Mouse (Mus musculus) thymus, adult 2 months (tissue): Measurements from ENCODE around the gene Olfm4. TPM values are rescaled to one million over a fixed set of nuclear protein-coding genes. Genes with fewer than 3 reads are reported as not detected.

Experiments
- DNase-seq: peaks from one replicate; pipeline ENCODE4 v3.0.0; 2021
- H3K27ac ChIP-seq: fragments of 200-500 bp; 2 replicates; pipeline ENCODE4 v1.5.1; 2012; ENCODE audit warnings: low read length, control low read depth; ENCODE audit not compliant: control insufficient read depth, insufficient read depth
- H3K27me3 ChIP-seq: fragments of 200-500 bp; 2 replicates; pipeline ENCODE4 v1.6.1; 2012; ENCODE audit warnings: mild to moderate bottlenecking, low read length, moderate library complexity, mixed read lengths; ENCODE audit not compliant: control insufficient read depth, insufficient read depth
- H3K36me3 ChIP-seq: fragments of 200-500 bp; 2 replicates; pipeline ENCODE4 v1.6.1; 2012; ENCODE audit warnings: mild to moderate bottlenecking, low read length, moderate library complexity; ENCODE audit not compliant: control insufficient read depth, insufficient read depth
- H3K4me1 ChIP-seq: fragments of 200-500 bp; replicated peaks from 2 replicates; pipeline ENCODE4 v1.6.1; 2012; ENCODE audit warnings: low read length; ENCODE audit not compliant: control insufficient read depth, insufficient read depth
- H3K4me3 ChIP-seq: fragments of 200-500 bp; 2 replicates; pipeline ENCODE4 v1.5.1; 2012; ENCODE audit warnings: mild to moderate bottlenecking, low read length, control low read depth, moderate library complexity; ENCODE audit not compliant: control insufficient read depth, insufficient read depth
- CTCF ChIP-seq: fragments of 200-500 bp; IDR thresholded peaks from 2 replicates; pipeline ENCODE4 v1.5.1; 2012; ENCODE audit warnings: mild to moderate bottlenecking, control low read depth, low read length, moderate library complexity, borderline replicate concordance; ENCODE audit not compliant: control insufficient read depth, poor library complexity, insufficient read depth; ENCODE audit errors: extremely low read depth
- POLR2A ChIP-seq: fragments of 200-500 bp; IDR thresholded peaks from 2 replicates; pipeline ENCODE4 v1.6.1; 2012; ENCODE audit warnings: mild to moderate bottlenecking, low read length, control low read depth, moderate library complexity; ENCODE audit not compliant: control insufficient read depth, poor library complexity, insufficient read depth; ENCODE audit errors: extremely low read depth
- WGBS: fragments of 180-500 bp; shearing (Covaris S2); methylation state at CpG from one replicate; pipeline ENCODE4 v1.1.7; 2018; 5-methylcytosine and 5-hydroxymethylcytosine counted together
- polyA plus RNA-seq: library from polyadenylated mRNA; depleted of rRNA; stranded (reverse); fragments of >200 nt; gene quantifications from 2 replicates; pipeline ENCODE4 v1.2.3, GENCODE M21; 2012; rRNA removed

Olfm4 gene
- 1.6 and 2.6 TPM in 2 replicates for polyA plus RNA-seq

- no peak within 1 kb of the TSS for H3K4me3 ChIP-seq
- H3K27ac ChIP-seq: no peak within 1 kb of the TSS
- no peaks in the 10 kb centered on the region for H3K4me1 ChIP-seq
- WGBS: 87% methylated on average over 2 of the region's 2 CpGs
- no peak for DNase-seq
- no peaks in the 10 kb centered on the region for H3K36me3 ChIP-seq
- no peaks in the 10 kb centered on the region for H3K27me3 ChIP-seq
- TF ChIP-seq CTCF (no peak), POLR2A (no peak)
Measured at GRCm38 (mm10) chr14:79983781-79984180, at the start of gene Olfm4. Gene Olfm4, plus strand, starts transcription at chr14:79984081.

GRCm38 (mm10) chr14:79934426-79934825 lies 49.5 kb upstream of the Olfm4 start:
- H3K4me1 ChIP-seq: no peaks in the 10 kb centered on the region
- no peak overlapping the region for H3K27ac ChIP-seq
- H3K36me3 ChIP-seq: no peaks in the 10 kb centered on the region
- no peak for TF ChIP-seq POLR2A
- no peak for TF ChIP-seq CTCF
- H3K27me3 ChIP-seq: no peaks in the 10 kb centered on the region
- no peak overlapping the region for H3K4me3 ChIP-seq
- 77% methylated on average over 4 of the region's 4 CpGs for WGBS
- no peak for DNase-seq

- no peaks in the 10 kb centered on the region for H3K36me3 ChIP-seq
- 86% methylated on average over 4 of the region's 4 CpGs for WGBS
- H3K4me1 ChIP-seq: no peaks in the 10 kb centered on the region
- no peak overlapping the region for H3K4me3 ChIP-seq
- H3K27me3 ChIP-seq: no peaks in the 10 kb centered on the region
- no peak overlapping the region for H3K27ac ChIP-seq
- DNase-seq: no peak
- TF ChIP-seq POLR2A (no peak), CTCF (no peak)
Measured at GRCm38 (mm10) chr14:79936879-79937468, 46.9 kb upstream of the Olfm4 start.

DNA sequence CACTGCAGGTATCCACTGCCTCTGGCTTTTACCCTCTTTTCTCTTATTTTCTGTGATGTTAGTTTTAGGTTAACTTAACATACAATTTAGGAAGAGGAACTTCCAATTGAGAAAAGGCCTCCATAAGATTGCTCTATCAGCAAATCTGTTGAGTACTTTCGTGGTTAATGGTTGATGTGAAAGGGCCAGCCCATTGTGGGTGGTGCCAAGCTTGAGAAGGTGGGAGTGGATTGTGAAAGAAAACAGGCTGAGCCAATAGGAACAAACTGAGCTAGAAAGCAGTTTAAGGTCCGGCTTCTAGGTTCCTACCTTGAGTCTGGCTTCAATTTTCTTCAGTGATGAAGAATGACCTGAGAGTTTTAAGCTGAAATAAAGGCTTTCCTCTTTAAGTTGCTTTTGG lies 38.0 kb upstream of the Olfm4 start:
- no peak for TF ChIP-seq CTCF
- no peak for TF ChIP-seq POLR2A
- Histone ChIP-seq H3K4me3 (no peak overlapping the region), H3K27ac (no peak overlapping the region), H3K4me1 (no peaks in the 10 kb centered on the region), H3K27me3 (no peaks in the 10 kb centered on the region), H3K36me3 (no peaks in the 10 kb centered on the region)
- 71% methylated on average over 2 of the region's 2 CpGs for WGBS
- DNase-seq: no peak

- no peak overlapping the region for H3K27ac ChIP-seq
Measured at GRCm38 (mm10) chr14:79955678-79956077, 28.2 kb upstream of the Olfm4 start.

GRCm38 (mm10) chr14:79957789-79958487 lies 25.9 kb upstream of the Olfm4 start:
- Histone ChIP-seq H3K4me1 (no peaks in the 10 kb centered on the region), H3K27me3 (no peaks in the 10 kb centered on the region), H3K27ac (no peak overlapping the region), H3K4me3 (no peak overlapping the region), H3K36me3 (no peaks in the 10 kb centered on the region)
- no peak for DNase-seq
- WGBS: 92% methylated on average over 15 of the region's 15 CpGs
- no peak for TF ChIP-seq CTCF
- TF ChIP-seq POLR2A: no peak

More at GRCm38 (mm10) chr14:79955678-79956077, 28.2 kb upstream of the Olfm4 start:
- no peak overlapping the region for H3K4me3 ChIP-seq
- no peak for DNase-seq
- no peaks in the 10 kb centered on the region for H3K27me3 ChIP-seq
- no peaks in the 10 kb centered on the region for H3K36me3 ChIP-seq
- no peaks in the 10 kb centered on the region for H3K4me1 ChIP-seq
- WGBS: 73% methylated on average over 3 of the region's 3 CpGs
- no peak for TF ChIP-seq POLR2A
- no peak for TF ChIP-seq CTCF

DNA sequence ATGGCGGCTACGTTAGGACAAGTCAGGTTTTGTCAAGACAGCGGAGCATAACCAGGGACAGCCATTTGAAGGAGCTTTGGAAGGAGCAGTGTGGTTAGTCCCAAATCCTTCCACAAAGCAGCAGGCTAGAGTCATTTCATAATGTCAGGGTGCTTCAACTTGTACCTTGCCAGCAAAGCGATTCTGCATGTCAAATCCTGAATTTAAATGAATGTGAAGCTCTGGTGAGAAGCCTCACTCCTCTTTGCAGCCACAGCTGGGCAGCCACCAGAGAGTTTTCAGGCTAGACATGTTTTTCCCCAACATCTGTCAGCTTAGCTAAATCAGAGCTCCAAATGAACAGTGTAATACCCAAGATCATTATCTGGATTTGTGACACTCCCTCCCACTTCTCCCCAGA lies 22.7 kb upstream of the Olfm4 start:
- no peak for DNase-seq
- no peak overlapping the region for H3K27ac ChIP-seq
- 85% methylated on average over 4 of the region's 4 CpGs for WGBS
- H3K27me3 ChIP-seq: no peaks in the 10 kb centered on the region
- H3K4me3 ChIP-seq: no peak overlapping the region
- no peaks in the 10 kb centered on the region for H3K36me3 ChIP-seq
- TF ChIP-seq POLR2A (no peak), CTCF (no peak)
- no peaks in the 10 kb centered on the region for H3K4me1 ChIP-seq
